Mouse (Mus musculus): Measurements from ENCODE around the gene Phf20. TPM values are rescaled to one million over a fixed set of nuclear protein-coding genes. Genes with fewer than 3 reads are reported as not detected.

Gene Phf20
- polyA plus RNA-seq, 2 experiments = 2.9 to 10.1 TPM

DNA sequence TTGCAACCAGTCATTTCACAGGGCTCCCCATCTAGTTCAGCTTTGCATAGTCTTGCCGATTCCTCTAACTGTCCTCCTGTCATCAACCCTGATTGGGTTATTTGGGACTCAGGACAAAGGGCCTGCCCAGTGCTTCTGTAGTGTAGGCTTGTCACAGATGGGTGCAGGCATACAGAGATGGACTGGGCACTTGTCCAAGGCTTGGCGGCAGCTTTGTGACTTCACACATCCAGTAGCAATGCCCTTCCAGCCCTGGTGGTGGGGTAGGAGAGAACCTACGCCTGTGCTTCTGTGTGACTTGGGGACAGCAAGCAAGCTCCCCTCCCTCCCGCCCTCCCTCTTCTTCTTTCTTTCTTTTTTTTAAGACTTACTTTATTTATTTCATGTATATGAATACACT, 39.6 kb downstream of the Phf20 start:
- no peak for ATAC-seq (ENCODE audit: insufficient read depth)
- no peak for DNase-seq (ENCODE audit: low read depth in 3 of 3, low spot score in 3 of 3)
- Histone ChIP-seq H3K4me3 (ENCODE audit: insufficient read depth in 1 of 2, low read depth in 2 of 2, low read length in 2 of 2) (no peak overlapping the region), H3K4me1 (replicated peaks; ENCODE audit: control insufficient read depth in 2 of 2, insufficient read depth in 2 of 2, low read length in 1 of 2) (no peaks in the 10 kb centered on the region), H3K9ac (replicated peaks) (no peak overlapping the region), H3K27ac (no peak overlapping the region), H3K36me3 (replicated peaks; ENCODE audit: control insufficient read depth, insufficient read depth, low read depth) (no peaks in the 10 kb centered on the region), H3K27me3 (ENCODE audit: control insufficient read depth, insufficient read depth, low read length) (no peaks in the 10 kb centered on the region), H3K4me2 (ENCODE audit: low read depth) (no peak overlapping the region), H3K9me3 (ENCODE audit: control insufficient read depth, low read length) (no peaks in the 10 kb centered on the region)
- 78% methylated on average over 4 of the region's 4 CpGs for WGBS (ENCODE audit: insufficient replicate concordance)
- TF ChIP-seq EP300 (IDR thresholded peaks at IDR 0.05; ENCODE audit: low read depth) (no peak), CTCF (IDR thresholded peaks at IDR 0.05; ENCODE audit: low read depth) (no peak)

DNA sequence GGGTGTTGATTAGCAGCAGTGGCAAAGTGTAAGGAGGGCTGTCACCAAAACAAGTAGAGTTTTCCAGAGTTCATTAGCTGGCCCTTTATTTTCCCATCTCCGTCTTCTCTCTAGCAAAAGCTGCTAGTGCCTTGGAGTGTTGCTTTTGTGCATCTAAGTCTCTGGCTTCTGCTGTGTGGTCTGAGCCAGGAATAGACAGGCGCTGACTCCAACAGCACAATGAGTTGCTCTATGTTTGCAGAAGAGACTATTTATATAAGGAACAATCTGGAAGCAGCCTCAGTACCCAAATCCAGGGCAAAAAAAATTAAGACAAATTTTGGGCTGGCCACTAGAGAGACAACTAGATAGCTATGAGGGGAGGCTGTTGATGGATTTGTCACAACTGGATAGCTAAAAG, 45.4 kb downstream of the Phf20 start:
- no peak overlapping the region for H3K4me2 ChIP-seq (ENCODE audit: low read depth)
- no peak overlapping the region for H3K4me3 ChIP-seq (ENCODE audit: insufficient read depth in 1 of 2, low read depth in 2 of 2, low read length in 2 of 2)
- no peaks in the 10 kb centered on the region for H3K4me1 ChIP-seq (replicated peaks; ENCODE audit: control insufficient read depth in 2 of 2, insufficient read depth in 2 of 2, low read length in 1 of 2)
- H3K9me3 ChIP-seq (ENCODE audit: control insufficient read depth, low read length) = no peaks in the 10 kb centered on the region
- no peak for DNase-seq (ENCODE audit: low read depth in 3 of 3, low spot score in 3 of 3)
- H3K27me3 ChIP-seq (ENCODE audit: control insufficient read depth, insufficient read depth, low read length) = no peaks in the 10 kb centered on the region
- 70% methylated on average over 2 of the region's 2 CpGs for WGBS (ENCODE audit: insufficient replicate concordance)
- no peaks in the 10 kb centered on the region for H3K36me3 ChIP-seq (replicated peaks; ENCODE audit: control insufficient read depth, insufficient read depth, low read depth)
- no peak for TF ChIP-seq EP300 (IDR thresholded peaks at IDR 0.05; ENCODE audit: low read depth)
- TF ChIP-seq CTCF (IDR thresholded peaks at IDR 0.05; ENCODE audit: low read depth) = no peak
- no peak overlapping the region for H3K9ac ChIP-seq (replicated peaks)
- no peak for ATAC-seq (ENCODE audit: insufficient read depth)
- H3K27ac ChIP-seq = no peak overlapping the region

DNA sequence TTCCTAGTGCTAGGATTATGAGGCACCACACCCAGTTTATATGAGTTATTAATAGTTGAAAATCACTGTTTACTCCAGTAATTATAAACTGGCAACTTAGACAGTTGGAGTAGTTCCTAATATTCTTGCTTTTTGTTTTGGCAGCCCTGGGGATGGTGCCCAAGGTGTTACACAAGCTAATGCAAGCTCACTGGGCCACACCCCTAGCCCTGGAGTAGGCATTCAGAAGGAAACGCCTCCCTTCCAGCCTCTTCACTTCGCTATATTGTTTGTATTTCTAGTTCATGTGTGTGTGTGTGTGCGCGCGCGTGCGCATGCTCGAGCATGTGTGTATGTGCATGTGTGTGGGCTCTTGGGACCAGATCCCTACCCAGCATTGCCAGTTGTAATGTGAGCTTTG, 46.7 kb downstream of the Phf20 start:
- Histone ChIP-seq H3K27ac (no peak overlapping the region), H3K36me3 (replicated peaks; ENCODE audit: control insufficient read depth, insufficient read depth, low read depth) (no peaks in the 10 kb centered on the region; the same call in 1 of the 2 replicates), H3K27me3 (ENCODE audit: control insufficient read depth, insufficient read depth, low read length) (no peaks in the 10 kb centered on the region), H3K4me2 (ENCODE audit: low read depth) (no peak overlapping the region), H3K9me3 (ENCODE audit: control insufficient read depth, low read length) (no peaks in the 10 kb centered on the region), H3K4me3 (ENCODE audit: insufficient read depth in 1 of 2, low read depth in 2 of 2, low read length in 2 of 2) (no peak overlapping the region), H3K4me1 (replicated peaks; ENCODE audit: control insufficient read depth in 2 of 2, insufficient read depth in 2 of 2, low read length in 1 of 2) (no peaks in the 10 kb centered on the region), H3K9ac (replicated peaks) (no peak overlapping the region)
- TF ChIP-seq EP300 (IDR thresholded peaks at IDR 0.05; ENCODE audit: low read depth) (no peak), CTCF (IDR thresholded peaks at IDR 0.05; ENCODE audit: low read depth) (no peak)
- 93% methylated on average over 8 of the region's 8 CpGs for WGBS (ENCODE audit: insufficient replicate concordance)
- DNase-seq (ENCODE audit: low read depth in 3 of 3, low spot score in 3 of 3) (no peak), ATAC-seq (ENCODE audit: insufficient read depth) (no peak)

- no peaks in the 10 kb centered on the region for H3K9me3 ChIP-seq (ENCODE audit: control insufficient read depth, low read length)
- peaks cover 2% of the 10 kb centered on the region; the same call in 1 of the 2 replicates for H3K36me3 ChIP-seq (replicated peaks; ENCODE audit: control insufficient read depth, insufficient read depth, low read depth)
- no peak for DNase-seq (ENCODE audit: low read depth in 3 of 3, low spot score in 3 of 3)
- no peaks in the 10 kb centered on the region for H3K4me1 ChIP-seq (replicated peaks; ENCODE audit: control insufficient read depth in 2 of 2, insufficient read depth in 2 of 2, low read length in 1 of 2)
- no peak overlapping the region for H3K4me2 ChIP-seq (ENCODE audit: low read depth)
- no peak overlapping the region for H3K4me3 ChIP-seq (ENCODE audit: insufficient read depth in 1 of 2, low read depth in 2 of 2, low read length in 2 of 2)
- ATAC-seq (ENCODE audit: insufficient read depth) = no peak
- no peak for TF ChIP-seq EP300 (IDR thresholded peaks at IDR 0.05; ENCODE audit: low read depth)
- H3K9ac ChIP-seq (replicated peaks) = no peak overlapping the region
- H3K27ac ChIP-seq = no peak overlapping the region
- no peaks in the 10 kb centered on the region for H3K27me3 ChIP-seq (ENCODE audit: control insufficient read depth, insufficient read depth, low read length)
These were observed 51.3 kb downstream of the Phf20 start for GRCm38 (mm10) chr2:156247599-156247998.

- Histone ChIP-seq H3K9me3 (ENCODE audit: control insufficient read depth, low read length) (no peaks in the 10 kb centered on the region), H3K9ac (replicated peaks) (no peak overlapping the region), H3K27ac (no peak overlapping the region), H3K36me3 (replicated peaks; ENCODE audit: control insufficient read depth, insufficient read depth, low read depth) (peaks cover 7% of the 10 kb centered on the region; the same call in 1 of the 2 replicates), H3K4me2 (ENCODE audit: low read depth) (no peak overlapping the region), H3K4me3 (ENCODE audit: insufficient read depth in 1 of 2, low read depth in 2 of 2, low read length in 2 of 2) (no peak overlapping the region), H3K4me1 (replicated peaks; ENCODE audit: control insufficient read depth in 2 of 2, insufficient read depth in 2 of 2, low read length in 1 of 2) (no peaks in the 10 kb centered on the region), H3K27me3 (ENCODE audit: control insufficient read depth, insufficient read depth, low read length) (no peaks in the 10 kb centered on the region)
- DNase-seq (ENCODE audit: low read depth in 3 of 3, low spot score in 3 of 3) = no peak
- ATAC-seq (ENCODE audit: insufficient read depth) = no peak
- TF ChIP-seq EP300 (IDR thresholded peaks at IDR 0.05; ENCODE audit: low read depth) (no peak), CTCF (IDR thresholded peaks at IDR 0.05; ENCODE audit: low read depth) (no peak)
These were observed 54.5 kb downstream of the Phf20 start for GRCm38 (mm10) chr2:156250761-156251160.

DNA sequence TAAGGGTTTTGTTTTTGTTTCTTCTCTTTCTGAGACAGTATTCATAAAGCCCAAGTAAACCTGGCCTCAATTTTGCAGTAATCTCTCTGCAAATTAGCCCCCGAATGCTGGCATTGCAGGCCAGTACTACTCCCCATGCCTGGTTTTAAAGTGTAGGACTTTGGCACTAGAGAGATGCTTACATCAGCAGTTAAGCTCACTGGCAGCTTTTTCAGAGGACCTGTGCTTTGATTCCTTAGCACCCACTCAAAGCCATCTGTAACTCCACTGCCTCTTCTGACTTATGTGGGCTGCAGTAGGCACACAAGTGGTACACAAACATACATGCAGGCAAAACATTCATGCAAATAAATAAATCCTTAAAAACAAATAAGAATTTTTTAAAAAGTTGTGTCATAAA, 55.0 kb downstream of the Phf20 start:
- no peak for TF ChIP-seq CTCF (IDR thresholded peaks at IDR 0.05; ENCODE audit: low read depth)
- no peak for TF ChIP-seq EP300 (IDR thresholded peaks at IDR 0.05; ENCODE audit: low read depth)
- ATAC-seq (ENCODE audit: insufficient read depth) (no peak), DNase-seq (ENCODE audit: low read depth in 3 of 3, low spot score in 3 of 3) (no peak)
- Histone ChIP-seq H3K27me3 (ENCODE audit: control insufficient read depth, insufficient read depth, low read length) (no peaks in the 10 kb centered on the region), H3K9me3 (ENCODE audit: control insufficient read depth, low read length) (no peaks in the 10 kb centered on the region), H3K4me1 (replicated peaks; ENCODE audit: control insufficient read depth in 2 of 2, insufficient read depth in 2 of 2, low read length in 1 of 2) (no peaks in the 10 kb centered on the region), H3K27ac (no peak overlapping the region), H3K4me2 (ENCODE audit: low read depth) (no peak overlapping the region), H3K4me3 (ENCODE audit: insufficient read depth in 1 of 2, low read depth in 2 of 2, low read length in 2 of 2) (no peak overlapping the region), H3K36me3 (replicated peaks; ENCODE audit: control insufficient read depth, insufficient read depth, low read depth) (peaks cover 7% of the 10 kb centered on the region; the same call in 1 of the 2 replicates), H3K9ac (replicated peaks) (no peak overlapping the region)
- 78% methylated on average over 1 of the region's 1 CpGs for WGBS (ENCODE audit: insufficient replicate concordance)

All from liver, embryonic 14.5 days (tissue).